Mouse (Mus musculus): ENCODE measurements at regions not wholly inside any gene's neighbourhood (a gene's known extent, or its start where the extent isn't known, plus 50 kb on each side); places are given as distances from the start of the nearest gene placed in this dataset.

DNA sequence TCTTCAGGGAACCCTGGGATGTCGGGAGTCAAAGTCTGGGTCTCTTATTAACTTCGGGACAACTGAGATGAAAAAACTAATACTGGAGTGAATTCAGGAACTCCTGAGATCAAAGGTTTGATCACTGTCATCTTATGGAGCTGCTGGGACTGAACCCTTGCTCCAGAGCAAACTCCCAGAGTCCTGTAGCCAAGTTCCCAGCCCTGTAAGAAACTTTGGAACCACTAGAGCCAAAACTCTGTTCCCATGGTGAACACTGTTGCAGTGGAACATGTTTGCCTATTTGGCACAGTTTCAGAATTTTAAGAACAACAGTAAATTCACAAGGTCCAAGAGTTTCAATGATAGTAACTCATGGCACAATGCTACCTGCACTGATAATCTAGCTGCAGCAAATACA, 172.3 kb upstream of the Nrip1 start:
- Histone ChIP-seq H3K9me3 (ENCODE audit: control insufficient read depth, insufficient read depth, low read depth, low read length) (no peaks in the 10 kb centered on the region), H3K36me3 (ENCODE audit: control insufficient read depth, insufficient read depth, low read length, poor library complexity, severe bottlenecking) (no peaks in the 10 kb centered on the region), H3K27ac (ENCODE audit: insufficient read depth, low read depth, low read length, poor library complexity, severe bottlenecking) (no peak overlapping the region), H3K4me1 (ENCODE audit: control insufficient read depth in 2 of 2, insufficient read depth in 2 of 2, low read length in 2 of 2, poor library complexity in 1 of 2) (no peaks in the 10 kb centered on the region), H3K4me3 (ENCODE audit: insufficient read depth in 1 of 2, low read depth in 1 of 2, low read length in 2 of 2, poor library complexity in 1 of 2, severe bottlenecking in 1 of 2) (no peak overlapping the region), H3K9ac (ENCODE audit: insufficient read depth, low read depth, low read length, poor library complexity, severe bottlenecking) (no peak overlapping the region)
- DNase-seq (ENCODE audit: low read depth, low spot score): no peak
- in situ Hi-C loops (cut with MboI; ENCODE audit: low sequenced_read_pairs in 2 of 2, unreplicated experiment in 2 of 2): no loop called here
- TF ChIP-seq CHD2 (IDR thresholded peaks at IDR 0.05; ENCODE audit: low read depth, low read length) (no peak), ZNF384 (IDR thresholded peaks at IDR 0.05; ENCODE audit: low read depth, low read length) (no peak), ZC3H11A (IDR thresholded peaks at IDR 0.05; ENCODE audit: borderline replicate concordance, low read depth, low read length) (no peak), MAFK (IDR thresholded peaks at IDR 0.05; ENCODE audit: insufficient read depth, low read depth, low read length) (no peak), HCFC1 (IDR thresholded peaks at IDR 0.05; ENCODE audit: borderline replicate concordance, insufficient read depth, low read length) (no peak)

GRCm38 (mm10) chr16:76544972-76545371, 171.3 kb upstream of the Nrip1 start:
- Histone ChIP-seq H3K4me3 (ENCODE audit: insufficient read depth in 1 of 2, low read depth in 1 of 2, low read length in 2 of 2, poor library complexity in 1 of 2, severe bottlenecking in 1 of 2) (no peak overlapping the region), H3K4me1 (ENCODE audit: control insufficient read depth in 2 of 2, insufficient read depth in 2 of 2, low read length in 2 of 2, poor library complexity in 1 of 2) (no peaks in the 10 kb centered on the region), H3K36me3 (ENCODE audit: control insufficient read depth, insufficient read depth, low read length, poor library complexity, severe bottlenecking) (no peaks in the 10 kb centered on the region), H3K9me3 (ENCODE audit: control insufficient read depth, insufficient read depth, low read depth, low read length) (no peaks in the 10 kb centered on the region), H3K9ac (ENCODE audit: insufficient read depth, low read depth, low read length, poor library complexity, severe bottlenecking) (no peak overlapping the region), H3K27ac (ENCODE audit: insufficient read depth, low read depth, low read length, poor library complexity, severe bottlenecking) (no peak overlapping the region)
- DNase-seq (ENCODE audit: low read depth, low spot score): no peak
- in situ Hi-C loops (cut with MboI; ENCODE audit: low sequenced_read_pairs in 2 of 2, unreplicated experiment in 2 of 2): no loop called here
- TF ChIP-seq HCFC1 (IDR thresholded peaks at IDR 0.05; ENCODE audit: borderline replicate concordance, insufficient read depth, low read length) (no peak), MAFK (IDR thresholded peaks at IDR 0.05; ENCODE audit: insufficient read depth, low read depth, low read length) (no peak), ZC3H11A (IDR thresholded peaks at IDR 0.05; ENCODE audit: borderline replicate concordance, low read depth, low read length) (no peak), CHD2 (IDR thresholded peaks at IDR 0.05; ENCODE audit: low read depth, low read length) (no peak), ZNF384 (IDR thresholded peaks at IDR 0.05; ENCODE audit: low read depth, low read length) (no peak)

DNA sequence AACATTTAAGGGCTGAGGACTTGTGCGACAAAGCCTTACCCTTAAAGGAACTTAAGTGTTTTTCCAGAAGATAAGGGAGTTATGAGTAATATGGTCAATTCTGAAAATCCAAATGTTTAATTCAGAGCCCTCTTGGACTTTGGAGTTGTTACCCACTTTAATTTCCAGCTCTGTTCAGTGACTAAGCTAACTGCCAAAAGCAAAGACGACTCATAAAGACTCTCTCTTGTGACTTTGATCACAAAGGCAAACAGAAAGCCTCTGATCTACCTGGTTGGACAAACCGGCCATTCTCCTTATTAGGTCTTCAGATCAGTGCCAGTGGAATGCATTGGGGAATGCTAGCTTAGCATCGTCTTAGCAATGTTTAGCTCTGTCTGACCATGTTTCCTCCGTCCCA, 167.3 kb upstream of the Nrip1 start:
- Histone ChIP-seq H3K9ac (ENCODE audit: insufficient read depth, low read depth, low read length, poor library complexity, severe bottlenecking) (no peak overlapping the region), H3K4me1 (ENCODE audit: control insufficient read depth in 2 of 2, insufficient read depth in 2 of 2, low read length in 2 of 2, poor library complexity in 1 of 2) (0 out of 4 replicates have a peak, but pooled peaks cover 0 to 2% of the 10 kb centered on the region in 2 experiments), H3K36me3 (ENCODE audit: control insufficient read depth, insufficient read depth, low read length, poor library complexity, severe bottlenecking) (no peaks in the 10 kb centered on the region), H3K4me3 (ENCODE audit: insufficient read depth in 1 of 2, low read depth in 1 of 2, low read length in 2 of 2, poor library complexity in 1 of 2, severe bottlenecking in 1 of 2) (no peak overlapping the region), H3K27ac (ENCODE audit: insufficient read depth, low read depth, low read length, poor library complexity, severe bottlenecking) (no peak overlapping the region), H3K9me3 (ENCODE audit: control insufficient read depth, insufficient read depth, low read depth, low read length) (no peaks in the 10 kb centered on the region)
- no peak for DNase-seq (ENCODE audit: low read depth, low spot score)
- in situ Hi-C loops (cut with MboI; ENCODE audit: low sequenced_read_pairs in 2 of 2, unreplicated experiment in 2 of 2): no loop called here
- TF ChIP-seq ZNF384 (IDR thresholded peaks at IDR 0.05; ENCODE audit: low read depth, low read length) (no peak), HCFC1 (IDR thresholded peaks at IDR 0.05; ENCODE audit: borderline replicate concordance, insufficient read depth, low read length) (no peak)

DNA sequence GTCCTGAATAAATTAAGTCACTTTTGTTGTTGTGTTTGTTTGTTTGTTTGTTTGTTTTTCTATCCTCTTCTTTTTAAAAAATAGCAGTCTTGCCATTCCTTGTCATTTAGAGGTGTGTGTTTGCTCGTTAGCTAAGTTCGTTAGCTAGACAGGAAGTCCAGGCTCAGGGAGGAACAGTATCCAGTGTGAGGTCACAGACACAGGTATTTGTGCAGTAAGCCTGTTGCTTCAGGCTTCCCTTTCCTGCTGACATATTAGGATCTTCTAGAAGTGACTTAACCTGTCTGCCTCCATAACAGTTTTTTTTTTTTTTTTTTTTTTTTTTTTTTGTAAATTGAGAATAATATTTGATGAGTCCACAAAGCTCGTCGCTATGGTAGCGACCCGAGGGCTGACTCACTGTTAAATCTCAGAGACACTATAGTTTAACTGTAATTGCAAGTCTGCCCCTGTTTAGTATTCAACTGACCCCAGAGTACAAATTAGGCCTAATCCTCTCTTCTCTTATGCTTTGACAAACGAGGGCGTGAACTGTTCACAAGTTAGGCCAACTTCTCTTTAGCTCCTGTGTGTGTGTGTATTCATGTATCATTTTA, 166.8 kb upstream of the Nrip1 start:
- Histone ChIP-seq H3K36me3 (ENCODE audit: control insufficient read depth, insufficient read depth, low read length, poor library complexity, severe bottlenecking) (no peaks in the 10 kb centered on the region), H3K4me3 (ENCODE audit: insufficient read depth in 1 of 2, low read depth in 1 of 2, low read length in 2 of 2, poor library complexity in 1 of 2, severe bottlenecking in 1 of 2) (no peak overlapping the region), H3K9ac (ENCODE audit: insufficient read depth, low read depth, low read length, poor library complexity, severe bottlenecking) (no peak overlapping the region), H3K27ac (ENCODE audit: insufficient read depth, low read depth, low read length, poor library complexity, severe bottlenecking) (no peak overlapping the region), H3K4me1 (ENCODE audit: control insufficient read depth in 2 of 2, insufficient read depth in 2 of 2, low read length in 2 of 2, poor library complexity in 1 of 2) (0 out of 4 replicates have a peak, but pooled peaks cover 0 to 2% of the 10 kb centered on the region in 2 experiments), H3K9me3 (ENCODE audit: control insufficient read depth, insufficient read depth, low read depth, low read length) (no peaks in the 10 kb centered on the region)
- in situ Hi-C loops (cut with MboI; ENCODE audit: low sequenced_read_pairs in 2 of 2, unreplicated experiment in 2 of 2): no loop called here
- TF ChIP-seq MAFK (IDR thresholded peaks at IDR 0.05; ENCODE audit: insufficient read depth, low read depth, low read length) (no peak), HCFC1 (IDR thresholded peaks at IDR 0.05; ENCODE audit: borderline replicate concordance, insufficient read depth, low read length) (no peak), ZNF384 (IDR thresholded peaks at IDR 0.05; ENCODE audit: low read depth, low read length) (no peak), ZC3H11A (IDR thresholded peaks at IDR 0.05; ENCODE audit: borderline replicate concordance, low read depth, low read length) (no peak), CHD2 (IDR thresholded peaks at IDR 0.05; ENCODE audit: low read depth, low read length) (no peak)
- no peak for DNase-seq (ENCODE audit: low read depth, low spot score)

DNA sequence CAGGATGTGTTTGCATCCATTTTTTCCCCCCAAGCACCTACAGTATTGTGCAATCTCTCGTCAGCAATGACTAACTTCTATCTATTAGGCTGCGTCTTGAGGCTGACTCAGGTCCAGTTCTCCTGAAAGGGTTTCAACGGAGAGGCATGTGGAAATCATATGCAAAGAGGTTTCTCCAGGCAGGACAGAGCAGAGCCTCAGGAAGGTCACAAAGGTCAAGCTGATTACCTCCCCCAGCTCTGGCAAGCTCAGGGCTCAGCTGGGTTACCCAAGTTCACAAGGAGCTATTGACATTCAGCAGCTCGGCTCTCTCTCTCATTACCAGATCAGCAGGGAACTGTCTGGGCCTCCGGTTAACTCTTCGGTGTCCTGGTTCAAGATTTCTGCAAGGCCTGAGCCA, 166.0 kb upstream of the Nrip1 start:
- Histone ChIP-seq H3K9ac (ENCODE audit: insufficient read depth, low read depth, low read length, poor library complexity, severe bottlenecking) (no peak overlapping the region), H3K4me1 (ENCODE audit: control insufficient read depth in 2 of 2, insufficient read depth in 2 of 2, low read length in 2 of 2, poor library complexity in 1 of 2) (0 out of 4 replicates have a peak, but pooled peaks cover 0 to 2% of the 10 kb centered on the region in 2 experiments), H3K27ac (ENCODE audit: insufficient read depth, low read depth, low read length, poor library complexity, severe bottlenecking) (no peak overlapping the region), H3K4me3 (ENCODE audit: insufficient read depth in 1 of 2, low read depth in 1 of 2, low read length in 2 of 2, poor library complexity in 1 of 2, severe bottlenecking in 1 of 2) (no peak overlapping the region), H3K9me3 (ENCODE audit: control insufficient read depth, insufficient read depth, low read depth, low read length) (no peaks in the 10 kb centered on the region), H3K36me3 (ENCODE audit: control insufficient read depth, insufficient read depth, low read length, poor library complexity, severe bottlenecking) (no peaks in the 10 kb centered on the region)
- in situ Hi-C loops (cut with MboI; ENCODE audit: low sequenced_read_pairs in 2 of 2, unreplicated experiment in 2 of 2): no loop called here
- peak; percentile 35 for DNase-seq (ENCODE audit: low read depth, low spot score)
- TF ChIP-seq ZC3H11A (IDR thresholded peaks at IDR 0.05; ENCODE audit: borderline replicate concordance, low read depth, low read length) (no peak), ZNF384 (IDR thresholded peaks at IDR 0.05; ENCODE audit: low read depth, low read length) (no peak), CHD2 (IDR thresholded peaks at IDR 0.05; ENCODE audit: low read depth, low read length) (no peak), MAFK (IDR thresholded peaks at IDR 0.05; ENCODE audit: insufficient read depth, low read depth, low read length) (0 out of 2 replicates have a peak, but pooled peaks have one; percentile 3), HCFC1 (IDR thresholded peaks at IDR 0.05; ENCODE audit: borderline replicate concordance, insufficient read depth, low read length) (no peak)

Data from ES-E14 (cell line).